Mouse (Mus musculus) heart, embryonic 10.5 days (tissue): ENCODE results near the gene Tmem135. TPM values are rescaled to one million over a fixed set of nuclear protein-coding genes. Genes with fewer than 3 reads are reported as not detected.

Experiments
- DNase-seq: peaks from one replicate; pipeline ENCODE4 v3.0.0-alpha.2; 2017; ENCODE audit warnings: low spot score
- H3K27ac ChIP-seq: fragments of 300-500 bp; sonication (generic); 2 replicates; pipeline ENCODE4 v1.5.1; 2016; ENCODE audit warnings: mild to moderate bottlenecking
- H3K27me3 ChIP-seq: fragments of 300-500 bp; sonication (generic); 2 replicates; pipeline ENCODE4 v1.6.1; 2016; ENCODE audit warnings: mild to moderate bottlenecking; ENCODE audit not compliant: poor library complexity, insufficient read depth, severe bottlenecking
- H3K36me3 ChIP-seq: fragments of 300-500 bp; sonication (generic); 2 replicates; pipeline ENCODE4 v1.6.1; 2016; ENCODE audit warnings: mild to moderate bottlenecking, moderate library complexity
- H3K4me1 ChIP-seq: fragments of 300-500 bp; sonication (generic); 2 replicates; pipeline ENCODE4 v1.6.1; 2016; ENCODE audit warnings: mild to moderate bottlenecking
- H3K4me3 ChIP-seq: fragments of 300-500 bp; sonication (generic); 2 replicates; pipeline ENCODE4 v1.5.1; 2016; ENCODE audit warnings: mild to moderate bottlenecking, moderate library complexity
- H3K9me3 ChIP-seq: fragments of 300-500 bp; sonication (generic); 2 replicates; pipeline ENCODE4 v1.6.1; 2016; ENCODE audit warnings: mild to moderate bottlenecking, moderate library complexity
- WGBS: fragments of 180-500 bp; shearing (Covaris S2); methylation state at CpG from one replicate; pipeline ENCODE4 v1.1.7; 2016; 5-methylcytosine and 5-hydroxymethylcytosine counted together
- polyA plus RNA-seq: library from polyadenylated mRNA; unstranded; fragments of >200 nt; fragmentation: Nextera tagmentation; extraction: Ambion mirVana; gene quantifications from 2 replicates; pipeline ENCODE4 v1.2.1, GENCODE M21; 2016

The Tmem135 gene
- polyA plus RNA-seq, 1 experiment from 2014 or later = 29.2 TPM

GRCm38 (mm10) chr7:89242565-89242964 is 161.5 kb downstream of the Tmem135 start:
- Histone ChIP-seq H3K36me3 (peaks cover 9% of the 10 kb centered on the region; the same call in 1 of the 2 replicates), H3K27ac (no peak overlapping the region), H3K4me3 (no peak overlapping the region), H3K4me1 (0 out of 2 replicates have a peak, but pooled peaks cover 1% of the 10 kb centered on the region), H3K9me3 (no peaks in the 10 kb centered on the region), H3K27me3 (no peaks in the 10 kb centered on the region)
- whole genome bisulfite sequencing = 85% methylated on average over 4 of the region's 4 CpGs
- no peak for DNase-seq

- H3K9me3 ChIP-seq = no peaks in the 10 kb centered on the region
- 62% methylated on average over 2 of the region's 2 CpGs for WGBS
- no peak overlapping the region for H3K4me3 ChIP-seq
- H3K27me3 ChIP-seq = no peaks in the 10 kb centered on the region
- peaks cover 9% of the 10 kb centered on the region; the same call in 1 of the 2 replicates for H3K36me3 ChIP-seq
- H3K4me1 ChIP-seq = 0 out of 2 replicates have a peak, but pooled peaks cover 3% of the 10 kb centered on the region
- no peak overlapping the region for H3K27ac ChIP-seq
- DNase-seq = no peak
Observed at GRCm38 (mm10) chr7:89242143-89242542, 161.9 kb downstream of the Tmem135 start.

- Histone ChIP-seq H3K9me3 (no peaks in the 10 kb centered on the region), H3K27ac (no peak overlapping the region), H3K4me3 (no peak overlapping the region), H3K36me3 (peaks cover 7% of the 10 kb centered on the region; the same call in 1 of the 2 replicates), H3K4me1 (0 out of 2 replicates have a peak, but pooled peaks cover 3% of the 10 kb centered on the region), H3K27me3 (no peaks in the 10 kb centered on the region)
- DNase-seq = no peak
- WGBS = 89% methylated on average over 4 of the region's 4 CpGs
Observed at GRCm38 (mm10) chr7:89239592-89239991, 164.4 kb downstream of the Tmem135 start.

GRCm38 (mm10) chr7:89236592-89236991 is 167.4 kb downstream of the Tmem135 start:
- Histone ChIP-seq H3K4me1 (0 out of 2 replicates have a peak, but pooled peaks cover 3% of the 10 kb centered on the region), H3K36me3 (peaks cover 7% of the 10 kb centered on the region; the same call in 1 of the 2 replicates), H3K27ac (no peak overlapping the region), H3K27me3 (no peaks in the 10 kb centered on the region), H3K9me3 (no peaks in the 10 kb centered on the region), H3K4me3 (no peak overlapping the region)
- 82% methylated on average over 2 of the region's 2 CpGs for WGBS
- DNase-seq = no peak

GRCm38 (mm10) chr7:89235974-89236507 is 168.0 kb downstream of the Tmem135 start:
- WGBS = 64% methylated on average over 4 of the region's 4 CpGs
- Histone ChIP-seq H3K27ac (no peak overlapping the region), H3K9me3 (no peaks in the 10 kb centered on the region), H3K4me1 (0 out of 2 replicates have a peak, but pooled peaks cover 3% of the 10 kb centered on the region), H3K27me3 (no peaks in the 10 kb centered on the region), H3K36me3 (peaks cover 6% of the 10 kb centered on the region; the same call in 1 of the 2 replicates), H3K4me3 (no peak overlapping the region)
- DNase-seq = no peak

GRCm38 (mm10) chr7:89232499-89233145 is 171.4 kb downstream of the Tmem135 start:
- Histone ChIP-seq H3K27ac (no peak overlapping the region), H3K4me3 (no peak overlapping the region), H3K4me1 (0 out of 2 replicates have a peak, but pooled peaks cover 3% of the 10 kb centered on the region), H3K36me3 (no peaks in the 10 kb centered on the region), H3K9me3 (no peaks in the 10 kb centered on the region), H3K27me3 (no peaks in the 10 kb centered on the region)
- 91% methylated on average over 3 of the region's 3 CpGs for WGBS
- DNase-seq = no peak

- no peak overlapping the region for H3K4me3 ChIP-seq
- 89% methylated on average over 3 of the region's 3 CpGs for WGBS
- H3K27ac ChIP-seq = no peak overlapping the region
- DNase-seq = no peak
- H3K4me1 ChIP-seq = no peaks in the 10 kb centered on the region
- H3K9me3 ChIP-seq = no peaks in the 10 kb centered on the region
- no peaks in the 10 kb centered on the region for H3K36me3 ChIP-seq
- H3K27me3 ChIP-seq = no peaks in the 10 kb centered on the region
Observed at GRCm38 (mm10) chr7:89231200-89231790, 172.7 kb downstream of the Tmem135 start.

- no peak for DNase-seq
- no peaks in the 10 kb centered on the region for H3K27me3 ChIP-seq
- H3K27ac ChIP-seq = no peak overlapping the region
- H3K4me3 ChIP-seq = no peak overlapping the region
- H3K4me1 ChIP-seq = no peaks in the 10 kb centered on the region
- H3K36me3 ChIP-seq = no peaks in the 10 kb centered on the region
- WGBS = 75% methylated on average over 1 of the region's 1 CpGs
- H3K9me3 ChIP-seq = no peaks in the 10 kb centered on the region
Observed at GRCm38 (mm10) chr7:89222609-89223008, 181.4 kb downstream of the Tmem135 start.

- Histone ChIP-seq H3K27ac (no peak overlapping the region), H3K4me1 (peaks cover 15% of the 10 kb centered on the region), H3K27me3 (no peaks in the 10 kb centered on the region), H3K9me3 (no peaks in the 10 kb centered on the region), H3K4me3 (no peak overlapping the region), H3K36me3 (no peaks in the 10 kb centered on the region)
- 20% methylated on average over 1 of the region's 1 CpGs for WGBS
- no peak for DNase-seq
Observed at GRCm38 (mm10) chr7:89216628-89217027, 187.4 kb downstream of the Tmem135 start.

- Histone ChIP-seq H3K27ac (no peak overlapping the region; the same call in 1 of the 2 replicates), H3K4me1 (peaks cover 16% of the 10 kb centered on the region), H3K27me3 (no peaks in the 10 kb centered on the region), H3K36me3 (no peaks in the 10 kb centered on the region), H3K4me3 (no peak overlapping the region), H3K9me3 (no peaks in the 10 kb centered on the region)
- DNase-seq = no peak
- 77% methylated on average over 2 of the region's 2 CpGs for WGBS
Observed at GRCm38 (mm10) chr7:89216118-89216517, 187.9 kb downstream of the Tmem135 start.

- Histone ChIP-seq H3K36me3 (no peaks in the 10 kb centered on the region), H3K9me3 (no peaks in the 10 kb centered on the region), H3K27me3 (no peaks in the 10 kb centered on the region), H3K4me1 (peaks cover 20% of the 10 kb centered on the region), H3K4me3 (no peak overlapping the region), H3K27ac (no peak overlapping the region; the same call in 1 of the 2 replicates)
- no peak for DNase-seq
- WGBS = 63% methylated on average over 7 of the region's 7 CpGs
Observed at GRCm38 (mm10) chr7:89215714-89216113, 188.3 kb downstream of the Tmem135 start.

GRCm38 (mm10) chr7:89210506-89210905 is 193.5 kb downstream of the Tmem135 start:
- H3K36me3 ChIP-seq = no peaks in the 10 kb centered on the region
- H3K4me1 ChIP-seq = peaks cover 14% of the 10 kb centered on the region
- 35% methylated on average over 6 of the region's 6 CpGs for WGBS
- no peak overlapping the region for H3K4me3 ChIP-seq
- no peak for DNase-seq
- no peaks in the 10 kb centered on the region for H3K9me3 ChIP-seq
- H3K27ac ChIP-seq = no peak overlapping the region; the same call in 1 of the 2 replicates
- H3K27me3 ChIP-seq = no peaks in the 10 kb centered on the region

- H3K9me3 ChIP-seq = no peaks in the 10 kb centered on the region
- no peaks in the 10 kb centered on the region for H3K27me3 ChIP-seq
- peaks cover 10% of the 10 kb centered on the region; the same call in 1 of the 2 replicates for H3K4me1 ChIP-seq
- H3K27ac ChIP-seq = no peak overlapping the region
- H3K4me3 ChIP-seq = no peak overlapping the region
- H3K36me3 ChIP-seq = no peaks in the 10 kb centered on the region
- DNase-seq = no peak
- WGBS = 87% methylated on average over 3 of the region's 3 CpGs
Observed at GRCm38 (mm10) chr7:89206165-89206564, 197.9 kb downstream of the Tmem135 start.
